27 mouse cellular contexts compared by ENCODE assay signal in genomic region chr2:11475316-11475715, GRCm38 (mm10).
DNase-seq lines count a peak whose midpoint lies in the region; ATAC-seq and TF ChIP-seq lines count a peak whose summit lies in the region.
"Had no signal": no experiment of that assay in that cellular context is flagged by ENCODE, and none has a peak within 500 bp of the region (broad histone marks: within the 10 kb centered on the region; RNA-seq: fewer than 3 reads in every experiment).

No protein-coding gene starts in this region.

- 86% methylated on average over 7 of the region's 7 CpGs for WGBS in forebrain, postnatal 0 days

- DNase-seq in gastrocnemius, adult 18-20 months (ENCODE audit: low spot score) = peak; percentile 1
- no peak for DNase-seq in gastrocnemius, postnatal 25 days
- peak; percentile 28 for DNase-seq in heart, adult 11 months
- DNase-seq in heart, adult 18-20 months = no peak
- peak; percentile 51 for DNase-seq in ZHBTc4 (ENCODE audit: low read depth, low spot score)
- no peak for DNase-seq in forebrain, postnatal 0 days
- DNase-seq: adrenal gland, adult 8-10 months; adrenal gland, postnatal 14 days; adrenal gland, postnatal 36 days; B cell, adult 2 months; cerebellum, adult 11 months; cerebellum, adult 18-20 months; cerebellum, adult 8-10 months; cerebellum, adult 9-11 months; cerebellum, postnatal 14 days; cerebellum, postnatal 36 days; embryo, embryonic 11 days had no signal

- no peak for TF ChIP-seq CTCF in forebrain, postnatal 0 days (IDR thresholded peaks at IDR 0.05; ENCODE audit: low read depth)

- H3K9me3 ChIP-seq in forebrain, postnatal 0 days (ENCODE audit: low read length) = no peaks in the 10 kb centered on the region
- H3K9me3 ChIP-seq: embryonic facial prominence, embryonic 13.5 days; embryonic facial prominence, embryonic 15.5 days; forebrain, embryonic 10.5 days; forebrain, embryonic 12.5 days had no signal

- H3K4me2 ChIP-seq in forebrain, postnatal 0 days (ENCODE audit: low read depth) = no peak overlapping the region
- H3K4me2 ChIP-seq: embryonic facial prominence, embryonic 13.5 days; embryonic facial prominence, embryonic 15.5 days; forebrain, embryonic 12.5 days had no signal

- no peak overlapping the region for H3K9ac ChIP-seq in forebrain, postnatal 0 days
- H3K9ac ChIP-seq: embryonic facial prominence, embryonic 13.5 days; embryonic facial prominence, embryonic 15.5 days; forebrain, embryonic 12.5 days had no signal

- ATAC-seq in forebrain, postnatal 0 days = no peak
- ATAC-seq in cerebellum, adult (ENCODE audit: insufficient number of reproducible peaks, low FRiP score, low TSS enrichment) = no peak
- ATAC-seq: CD4-positive, CD25-positive, alpha-beta regulatory T cell, adult 4 months; forebrain, embryonic 14.5 days; forebrain, embryonic 16.5 days had no signal

- H3K36me3 ChIP-seq in forebrain, postnatal 0 days (ENCODE audit: insufficient read depth) = peaks cover 91% of the 10 kb centered on the region

- no peaks in the 10 kb centered on the region for H3K27me3 ChIP-seq in forebrain, postnatal 0 days (ENCODE audit: insufficient read depth, low read length)
- H3K27me3 ChIP-seq: CH12.LX; embryonic facial prominence, embryonic 13.5 days; embryonic facial prominence, embryonic 15.5 days; forebrain, embryonic 12.5 days had no signal

- no peak overlapping the region for H3K27ac ChIP-seq in forebrain, postnatal 0 days (ENCODE audit: low read depth, low read length)
- H3K27ac ChIP-seq: embryonic facial prominence, embryonic 13.5 days; embryonic facial prominence, embryonic 15.5 days; forebrain, embryonic 10.5 days; forebrain, embryonic 12.5 days had no signal

- no peaks in the 10 kb centered on the region for H3K4me1 ChIP-seq in forebrain, postnatal 0 days (ENCODE audit: insufficient read depth)
- H3K4me1 ChIP-seq: embryonic facial prominence, embryonic 13.5 days; embryonic facial prominence, embryonic 15.5 days; forebrain, embryonic 10.5 days; forebrain, embryonic 12.5 days had no signal

- H3K4me3 ChIP-seq in forebrain, postnatal 0 days (ENCODE audit: low read depth, low read length) = no peak overlapping the region
- H3K4me3 ChIP-seq: embryonic facial prominence, embryonic 13.5 days; embryonic facial prominence, embryonic 15.5 days; erythroblast, embryonic 14.5 days; forebrain, embryonic 10.5 days; forebrain, embryonic 12.5 days had no signal

Comparison
In these comparisons a context has a peak if more than half of its experiments do, and no peak if none do; other contexts are left out.
1. DNase-seq: peak in gastrocnemius, adult 18-20 months (single experiment), heart, adult 11 months (single experiment) and ZHBTc4 (single experiment); none in gastrocnemius, postnatal 25 days (single experiment), heart, adult 18-20 months (0 of 2) and forebrain, postnatal 0 days (single experiment).